Mouse (Mus musculus) cerebellum, adult 2 months (tissue): Measurements from ENCODE around the gene Slc25a51.

Experiments
- CTCF ChIP-seq: fragments of 200-500 bp; IDR thresholded peaks from 2 replicates; pipeline ENCODE4 v1.5.1; 2011; ENCODE audit warnings: low read depth, mild to moderate bottlenecking, control low read depth, low read length, moderate library complexity, borderline replicate concordance; ENCODE audit not compliant: insufficient read depth
- POLR2A ChIP-seq: fragments of 200-500 bp; IDR thresholded peaks from 2 replicates; pipeline ENCODE4 v1.6.1; 2011; ENCODE audit warnings: low read length, control low read depth, borderline replicate concordance; ENCODE audit not compliant: insufficient read depth

- TF ChIP-seq CTCF (no peak), POLR2A (no peak)
Measured at GRCm38 (mm10) chr4:45444813-45445212, 36.2 kb upstream of the Slc25a51 start.
